Mouse (Mus musculus): Measurements from ENCODE around the gene Cfap65. TPM values are rescaled to one million over a fixed set of nuclear protein-coding genes. Genes with fewer than 3 reads are reported as not detected.

Gene Cfap65
- polyA plus RNA-seq, 1 experiment, result 2.6 TPM

- Histone ChIP-seq H3K4me3 (replicated peaks; ENCODE audit: insufficient read depth, low read depth, low read length) (no peak overlapping the region), H3K27ac (ENCODE audit: insufficient read depth, low read length) (no peak overlapping the region)
- 3% methylated on average over 57 of the region's 57 CpGs for WGBS
These were observed 50.9 kb downstream of the Cfap65 start for GRCm38 (mm10) chr1:74884196-74885141.

GRCm38 (mm10) chr1:74883441-74883840 is 52.0 kb downstream of the Cfap65 start:
- no peak for TF ChIP-seq CTCF (IDR thresholded peaks at IDR 0.05; ENCODE audit: borderline replicate concordance, insufficient read depth, low read depth, low read length)
- no peak for TF ChIP-seq POLR2A (IDR thresholded peaks at IDR 0.05; ENCODE audit: borderline replicate concordance, insufficient read depth, low read length)
- DNase-seq, result no peak
- Histone ChIP-seq H3K27me3 (ENCODE audit: control insufficient read depth, insufficient read depth, low read length) (peaks cover 11% of the 10 kb centered on the region; the same call in 1 of the 2 replicates), H3K27ac (ENCODE audit: insufficient read depth, low read length) (no peak overlapping the region), H3K4me1 (ENCODE audit: control insufficient read depth, insufficient read depth, low read length) (peaks cover 5% of the 10 kb centered on the region; the same call in 1 of the 2 replicates), H3K4me3 (replicated peaks; ENCODE audit: insufficient read depth, low read depth, low read length) (no peak overlapping the region)
- 50% methylated on average over 5 of the region's 5 CpGs for WGBS

More at GRCm38 (mm10) chr1:74884196-74885141, 50.9 kb downstream of the Cfap65 start:
- Histone ChIP-seq H3K4me1 (ENCODE audit: control insufficient read depth, insufficient read depth, low read length) (peaks cover 5% of the 10 kb centered on the region; the same call in 1 of the 2 replicates), H3K27me3 (ENCODE audit: control insufficient read depth, insufficient read depth, low read length) (peaks cover 11% of the 10 kb centered on the region; the same call in 1 of the 2 replicates)
- TF ChIP-seq CTCF (IDR thresholded peaks at IDR 0.05; ENCODE audit: borderline replicate concordance, insufficient read depth, low read depth, low read length), result no peak
- no peak for TF ChIP-seq POLR2A (IDR thresholded peaks at IDR 0.05; ENCODE audit: borderline replicate concordance, insufficient read depth, low read length)
- DNase-seq, result no peak

GRCm38 (mm10) chr1:74882828-74883227 is 52.6 kb downstream of the Cfap65 start:
- peaks cover 5% of the 10 kb centered on the region; the same call in 1 of the 2 replicates for H3K4me1 ChIP-seq (ENCODE audit: control insufficient read depth, insufficient read depth, low read length)
- WGBS, result 28% methylated on average over 8 of the region's 8 CpGs
- TF ChIP-seq CTCF (IDR thresholded peaks at IDR 0.05; ENCODE audit: borderline replicate concordance, insufficient read depth, low read depth, low read length) (no peak), POLR2A (IDR thresholded peaks at IDR 0.05; ENCODE audit: borderline replicate concordance, insufficient read depth, low read length) (no peak)
- DNase-seq, result no peak
- H3K4me3 ChIP-seq (replicated peaks; ENCODE audit: insufficient read depth, low read depth, low read length), result peak overlapping the region; percentile 62
- peaks cover 11% of the 10 kb centered on the region; the same call in 1 of the 2 replicates for H3K27me3 ChIP-seq (ENCODE audit: control insufficient read depth, insufficient read depth, low read length)
- no peak overlapping the region for H3K27ac ChIP-seq (ENCODE audit: insufficient read depth, low read length)

- peak; percentile 30 to 42 for DNase-seq
- Histone ChIP-seq H3K4me3 (replicated peaks; ENCODE audit: insufficient read depth, low read depth, low read length) (peak overlapping the region; percentile 62), H3K4me1 (ENCODE audit: control insufficient read depth, insufficient read depth, low read length) (peaks cover 5% of the 10 kb centered on the region; the same call in 1 of the 2 replicates), H3K27me3 (ENCODE audit: control insufficient read depth, insufficient read depth, low read length) (peaks cover 11% of the 10 kb centered on the region; the same call in 1 of the 2 replicates), H3K27ac (ENCODE audit: insufficient read depth, low read length) (no peak overlapping the region)
- no peak for TF ChIP-seq CTCF (IDR thresholded peaks at IDR 0.05; ENCODE audit: borderline replicate concordance, insufficient read depth, low read depth, low read length)
- TF ChIP-seq POLR2A (IDR thresholded peaks at IDR 0.05; ENCODE audit: borderline replicate concordance, insufficient read depth, low read length), result no peak
- under 1% methylated on average over 74 of the region's 74 CpGs for whole genome bisulfite sequencing
These were observed 53.2 kb downstream of the Cfap65 start for GRCm38 (mm10) chr1:74882055-74882734.

- Histone ChIP-seq H3K27me3 (ENCODE audit: control insufficient read depth, insufficient read depth, low read length) (peaks cover 10% of the 10 kb centered on the region; the same call in 1 of the 2 replicates), H3K27ac (ENCODE audit: insufficient read depth, low read length) (no peak overlapping the region), H3K4me1 (ENCODE audit: control insufficient read depth, insufficient read depth, low read length) (peaks cover 5% of the 10 kb centered on the region; the same call in 1 of the 2 replicates), H3K4me3 (replicated peaks; ENCODE audit: insufficient read depth, low read depth, low read length) (peak overlapping the region; percentile 31)
- TF ChIP-seq CTCF (IDR thresholded peaks at IDR 0.05; ENCODE audit: borderline replicate concordance, insufficient read depth, low read depth, low read length), result peak; percentile 86
- no peak for TF ChIP-seq POLR2A (IDR thresholded peaks at IDR 0.05; ENCODE audit: borderline replicate concordance, insufficient read depth, low read length)
- 6% methylated on average over 18 of the region's 18 CpGs for WGBS
- DNase-seq, result peak; percentile 77 to 81
These were observed 54.5 kb downstream of the Cfap65 start for GRCm38 (mm10) chr1:74880785-74881360.

GRCm38 (mm10) chr1:74877199-74877598 is 58.2 kb downstream of the Cfap65 start:
- Histone ChIP-seq H3K27me3 (ENCODE audit: control insufficient read depth, insufficient read depth, low read length) (no peaks in the 10 kb centered on the region; the same call in 1 of the 2 replicates), H3K4me1 (ENCODE audit: control insufficient read depth, insufficient read depth, low read length) (no peaks in the 10 kb centered on the region), H3K4me3 (replicated peaks; ENCODE audit: insufficient read depth, low read depth, low read length) (no peak overlapping the region), H3K27ac (ENCODE audit: insufficient read depth, low read length) (no peak overlapping the region)
- DNase-seq, result no peak
- 55% methylated on average over 3 of the region's 3 CpGs for WGBS
- TF ChIP-seq POLR2A (IDR thresholded peaks at IDR 0.05; ENCODE audit: borderline replicate concordance, insufficient read depth, low read length) (no peak), CTCF (IDR thresholded peaks at IDR 0.05; ENCODE audit: borderline replicate concordance, insufficient read depth, low read depth, low read length) (no peak)

- 40% methylated on average over 2 of the region's 2 CpGs for WGBS
- H3K4me1 ChIP-seq (ENCODE audit: control insufficient read depth, insufficient read depth, low read length), result no peaks in the 10 kb centered on the region
- no peak for DNase-seq
- H3K4me3 ChIP-seq (replicated peaks; ENCODE audit: insufficient read depth, low read depth, low read length), result no peak overlapping the region
- TF ChIP-seq CTCF (IDR thresholded peaks at IDR 0.05; ENCODE audit: borderline replicate concordance, insufficient read depth, low read depth, low read length), result no peak
- TF ChIP-seq POLR2A (IDR thresholded peaks at IDR 0.05; ENCODE audit: borderline replicate concordance, insufficient read depth, low read length), result no peak
- no peaks in the 10 kb centered on the region for H3K27me3 ChIP-seq (ENCODE audit: control insufficient read depth, insufficient read depth, low read length)
- no peak overlapping the region for H3K27ac ChIP-seq (ENCODE audit: insufficient read depth, low read length)
These were observed 63.2 kb downstream of the Cfap65 start for GRCm38 (mm10) chr1:74872218-74872617.
